Mouse (Mus musculus) embryonic facial prominence, embryonic 14.5 days (tissue): ENCODE data around the gene Gpn2. TPM values are rescaled to one million over a fixed set of nuclear protein-coding genes. Genes with fewer than 3 reads are reported as not detected.

Experiments
- ATAC-seq: fragments of 200-750 bp; cut with Nextera tagmentation; 2 replicates; pipeline ENCODE4 v1.8.0; 2017; ENCODE audit warnings: low read depth, moderate number of reproducible peaks, moderate TSS enrichment
- DNase-seq: peaks from one replicate; pipeline ENCODE4 v3.0.0-alpha.2; 2015; ENCODE audit warnings: low spot score
- H3K27ac ChIP-seq: fragments of 300-500 bp; sonication (generic); replicated peaks from 2 replicates; pipeline ENCODE4 v1.5.1; 2014; ENCODE audit warnings: low read depth, mild to moderate bottlenecking, low read length, moderate library complexity
- H3K27me3 ChIP-seq: fragments of 300-500 bp; sonication (generic); replicated peaks from 2 replicates; pipeline ENCODE4 v1.6.1; 2014; ENCODE audit warnings: low read length; ENCODE audit not compliant: control insufficient read depth, insufficient read depth
- H3K36me3 ChIP-seq: fragments of 300-500 bp; sonication (generic); 2 replicates; pipeline ENCODE4 v1.6.1; 2014; ENCODE audit warnings: low read length, mixed read lengths; ENCODE audit not compliant: control insufficient read depth, insufficient read depth
- H3K4me1 ChIP-seq: fragments of 300-500 bp; sonication (generic); 2 replicates; pipeline ENCODE4 v1.6.1; 2014; ENCODE audit warnings: antibody characterized with exemption, low read length; ENCODE audit not compliant: control insufficient read depth, insufficient read depth
- H3K4me2 ChIP-seq: fragments of 300-500 bp; sonication (generic); 2 replicates; pipeline ENCODE4 v1.6.1; 2014; ENCODE audit warnings: low read depth, mild to moderate bottlenecking, low read length, moderate library complexity, mixed read lengths
- H3K4me3 ChIP-seq: fragments of 300-500 bp; sonication (generic); 2 replicates; pipeline ENCODE4 v1.5.1; 2014; ENCODE audit warnings: low read depth, mild to moderate bottlenecking, low read length
- H3K9ac ChIP-seq: fragments of 300-500 bp; sonication (generic); 2 replicates; pipeline ENCODE4 v1.6.1; 2014; ENCODE audit warnings: low read depth, mild to moderate bottlenecking, low read length, moderate library complexity, mixed read lengths
- H3K9me3 ChIP-seq: fragments of 300-500 bp; sonication (generic); 2 replicates; pipeline ENCODE4 v1.6.1; 2016; ENCODE audit warnings: low read length; ENCODE audit not compliant: control insufficient read depth
- WGBS: fragments of 180-500 bp; shearing (Covaris S2); extraction: QIAGEN DNeasy Blood & Tissue Kit; methylation state at CpG from one replicate; pipeline ENCODE4 v1.1.7; 2014; 5-methylcytosine and 5-hydroxymethylcytosine counted together
- microRNA-seq: library from miRNA; unstranded; fragments of <30 nt; microRNA quantifications from one replicate; pipeline ENCODE4, GENCODE M21; 2016; ENCODE audit warnings: borderline number of aligned reads
- polyA plus RNA-seq: library from polyadenylated mRNA; unstranded; fragments of >200 nt; fragmentation: Nextera tagmentation; extraction: Ambion mirVana; gene quantifications from 2 replicates; pipeline ENCODE4 v1.2.1, GENCODE M21; 2014

The Gpn2 gene
- polyA plus RNA-seq, 1 experiment from 2014 or later = 18.8 TPM

- no peak for ATAC-seq
- Histone ChIP-seq H3K27ac (no peak overlapping the region), H3K4me3 (peak overlapping the region; percentile 78; the same call in 1 of the 2 replicates), H3K9ac (peak overlapping the region; percentile 31; the same call in 1 of the 2 replicates), H3K4me2 (peak overlapping the region; percentile 93), H3K36me3 (peaks cover 9% of the 10 kb centered on the region), H3K9me3 (no peaks in the 10 kb centered on the region), H3K4me1 (peaks cover 14% of the 10 kb centered on the region), H3K27me3 (no peaks in the 10 kb centered on the region)
- DNase-seq = no peak
- 76% methylated on average over 14 of the region's 14 CpGs for WGBS
These were observed 47.1 kb downstream of the Gpn2 start for GRCm38 (mm10) chr4:133631071-133631768.

GRCm38 (mm10) chr4:133631769-133632411, 47.7 kb downstream of the Gpn2 start:
- peak overlapping the region; percentile 84; the same call in 1 of the 2 replicates for H3K27ac ChIP-seq
- peak overlapping the region; percentile 78 for H3K4me3 ChIP-seq
- no peaks in the 10 kb centered on the region for H3K9me3 ChIP-seq
- peaks cover 4% of the 10 kb centered on the region for H3K36me3 ChIP-seq
- peaks cover 14% of the 10 kb centered on the region for H3K4me1 ChIP-seq
- WGBS = 33% methylated on average over 9 of the region's 9 CpGs
- H3K9ac ChIP-seq = peak overlapping the region; percentile 88
- peak overlapping the region; percentile 93 for H3K4me2 ChIP-seq
- no peaks in the 10 kb centered on the region for H3K27me3 ChIP-seq
- DNase-seq = no peak
- no peak for ATAC-seq

DNA sequence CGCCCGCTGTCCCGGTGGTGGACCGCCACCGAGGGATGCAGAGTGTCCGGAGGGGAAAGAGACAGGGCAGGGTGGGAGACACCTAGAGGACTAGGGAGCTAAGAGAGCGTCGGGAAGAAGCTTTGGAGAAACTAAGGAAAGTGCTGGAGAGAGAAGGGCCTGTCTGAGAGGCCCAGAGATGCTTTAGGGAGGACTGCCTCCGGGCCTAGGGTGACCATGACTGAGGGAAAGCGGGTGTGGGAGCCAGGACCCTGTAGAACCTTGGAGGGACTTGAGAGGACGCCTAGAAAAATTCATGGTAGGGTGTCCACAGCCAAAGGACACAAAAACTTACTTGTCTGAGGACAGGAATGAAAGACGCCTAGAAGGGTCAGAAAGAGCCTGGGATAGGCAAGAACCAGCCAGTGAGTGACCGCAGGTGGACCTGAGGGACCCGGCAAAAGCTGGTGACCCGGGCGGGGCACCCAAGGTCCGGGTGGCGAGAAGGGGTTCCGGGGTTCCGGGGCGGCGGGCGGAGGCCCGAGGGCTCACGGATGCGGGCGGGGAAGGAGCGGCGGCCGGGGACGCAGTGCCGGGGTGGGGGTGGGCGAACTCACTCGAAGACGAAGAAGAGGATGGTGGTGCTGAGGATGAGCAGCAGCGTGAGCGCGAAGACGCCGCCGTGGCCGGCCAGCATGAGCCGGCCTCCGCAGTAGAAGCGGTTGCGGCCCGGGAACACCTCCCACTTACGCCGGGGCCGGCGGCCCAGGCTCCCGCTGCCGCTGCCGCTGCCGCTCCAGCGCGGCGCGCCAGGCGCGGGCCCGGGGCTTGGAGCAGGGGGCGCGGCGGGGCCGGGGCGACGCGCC, 48.5 kb downstream of the Gpn2 start:
- peak overlapping the region; percentile 84 for H3K27ac ChIP-seq
- H3K36me3 ChIP-seq = no peaks in the 10 kb centered on the region
- H3K9ac ChIP-seq = peak overlapping the region; percentile 88
- peak overlapping the region; percentile 78 for H3K4me3 ChIP-seq
- DNase-seq (peak; percentile 48), ATAC-seq (peak; percentile 82)
- H3K4me1 ChIP-seq = peaks cover 14% of the 10 kb centered on the region
- H3K27me3 ChIP-seq = no peaks in the 10 kb centered on the region
- peak overlapping the region; percentile 93 for H3K4me2 ChIP-seq
- H3K9me3 ChIP-seq = no peaks in the 10 kb centered on the region
- WGBS = 4% methylated on average over 21 of the region's 69 CpGs

GRCm38 (mm10) chr4:133633332-133634042, 49.3 kb downstream of the Gpn2 start:
- 56% methylated on average over 6 of the region's 47 CpGs for WGBS
- peak overlapping the region; percentile 88 for H3K9ac ChIP-seq
- peak overlapping the region; percentile 93 for H3K4me2 ChIP-seq
- no peaks in the 10 kb centered on the region for H3K27me3 ChIP-seq
- H3K4me1 ChIP-seq = peaks cover 14% of the 10 kb centered on the region
- H3K27ac ChIP-seq = peak overlapping the region; percentile 84
- no peaks in the 10 kb centered on the region for H3K36me3 ChIP-seq
- no peaks in the 10 kb centered on the region for H3K9me3 ChIP-seq
- DNase-seq (peak; percentile 79), ATAC-seq (peak; percentile 96)
- peak overlapping the region; percentile 78 for H3K4me3 ChIP-seq

GRCm38 (mm10) chr4:133634043-133634410, 49.9 kb downstream of the Gpn2 start:
- Histone ChIP-seq H3K4me3 (no peak overlapping the region), H3K9me3 (no peaks in the 10 kb centered on the region), H3K36me3 (no peaks in the 10 kb centered on the region), H3K9ac (no peak overlapping the region), H3K27ac (no peak overlapping the region), H3K27me3 (no peaks in the 10 kb centered on the region), H3K4me1 (peaks cover 14% of the 10 kb centered on the region), H3K4me2 (no peak overlapping the region)
- DNase-seq (no peak), ATAC-seq (no peak)
- WGBS = 78% methylated on average over 5 of the region's 5 CpGs

Small RNAs within 50 kb of the gene (microRNA-seq; reads per million reads assigned to microRNA genes)
- not detected for gene Gm23158

Other genes starting within 250 kb of the Gpn2 start
- gene Wdtc1, start 230.9 kb upstream of the Gpn2 start, polyA plus RNA-seq = 17.4 and 17.6 TPM in 2 replicates
- 9.2 and 11.0 TPM in 2 replicates for gene Slc9a1, start 214.7 kb upstream of the Gpn2 start, polyA plus RNA-seq
- gene Tent5b, start 104.2 kb upstream of the Gpn2 start, polyA plus RNA-seq = 1.4 and 2.8 TPM in 2 replicates
- gene Trnp1, start 85.8 kb upstream of the Gpn2 start, polyA plus RNA-seq = 9.0 TPM in 2 replicates
- gene Kdf1, start 65.4 kb upstream of the Gpn2 start, polyA plus RNA-seq = 11.6 and 12.6 TPM in 2 replicates
- 191 and 199 TPM in 2 replicates for gene Nudc, start 38.4 kb upstream of the Gpn2 start, polyA plus RNA-seq
- not detected in 2 replicates for gene Nr0b2, start 31.0 kb upstream of the Gpn2 start, polyA plus RNA-seq
- 6.3 and 8.3 TPM in 2 replicates for gene Gpatch3, start 9.6 kb upstream of the Gpn2 start, polyA plus RNA-seq
- gene Sfn, start 17.8 kb downstream of the Gpn2 start, polyA plus RNA-seq = 129 and 135 TPM in 2 replicates
- gene Zdhhc18, start 65.8 kb downstream of the Gpn2 start, polyA plus RNA-seq = 2.1 and 3.7 TPM in 2 replicates
- 8.4 and 11.3 TPM in 2 replicates for gene Pigv, start 88.3 kb downstream of the Gpn2 start, polyA plus RNA-seq
- 29.1 and 29.6 TPM in 2 replicates for gene Arid1a, start 172.4 kb downstream of the Gpn2 start, polyA plus RNA-seq